Mouse (Mus musculus) cerebellum, adult 2 months (tissue): Measurements from ENCODE around the gene Shmt2. TPM values are rescaled to one million over a fixed set of nuclear protein-coding genes. Genes with fewer than 3 reads are reported as not detected.
A peak's percentile ranks its signal among the peaks of the same experiment; 100 is the strongest.

Experiments used
- DNase-seq, 2 experiments: peaks; one replicate each; pipeline ENCODE4 v3.0.0; 2021
- H3K27ac ChIP-seq: fragments of 200-500 bp; 2 replicates; pipeline ENCODE4 v1.5.1; 2012; ENCODE audit warnings: low read length, control low read depth, inconsistent platforms; ENCODE audit not compliant: insufficient read depth
- H3K27me3 ChIP-seq: fragments of 200-500 bp; 2 replicates; pipeline ENCODE4 v1.6.1; 2012; ENCODE audit warnings: inconsistent platforms, mild to moderate bottlenecking, low read length, moderate library complexity; ENCODE audit not compliant: control insufficient read depth, insufficient read depth
- H3K4me1 ChIP-seq: fragments of 200-500 bp; 2 replicates; pipeline ENCODE4 v1.6.1; 2011; ENCODE audit warnings: low read length; ENCODE audit not compliant: control insufficient read depth, insufficient read depth
- H3K4me3 ChIP-seq: fragments of 200-500 bp; replicated peaks from 2 replicates; pipeline ENCODE3; 2011; ENCODE audit warnings: mild to moderate bottlenecking, low read depth, low read length, control low read depth; ENCODE audit not compliant: insufficient read depth
- CTCF ChIP-seq: fragments of 200-500 bp; IDR thresholded peaks from 2 replicates; pipeline ENCODE4 v1.5.1; 2011; ENCODE audit warnings: low read depth, mild to moderate bottlenecking, control low read depth, low read length, moderate library complexity, borderline replicate concordance; ENCODE audit not compliant: insufficient read depth
- POLR2A ChIP-seq: fragments of 200-500 bp; IDR thresholded peaks from 2 replicates; pipeline ENCODE4 v1.6.1; 2011; ENCODE audit warnings: low read length, control low read depth, borderline replicate concordance; ENCODE audit not compliant: insufficient read depth
- WGBS: fragments of 180-500 bp; shearing (Covaris S2); methylation state at CpG from one replicate; pipeline ENCODE4 v1.1.7; 2018; 5-methylcytosine and 5-hydroxymethylcytosine counted together
- polyA plus RNA-seq: library from polyadenylated mRNA; depleted of rRNA; stranded (reverse); fragments of >200 nt; gene quantifications from 2 replicates; pipeline ENCODE4 v1.2.3, GENCODE M21; 2012

The Shmt2 gene
- polyA plus RNA-seq, 1 experiment, result 68.2 TPM

- H3K4me1 ChIP-seq, result peaks cover 4% of the 10 kb centered on the region
- H3K27me3 ChIP-seq, result no peaks in the 10 kb centered on the region
- no peak overlapping the region for H3K4me3 ChIP-seq
- no peak overlapping the region for H3K27ac ChIP-seq
- no peak for DNase-seq
- no peak for TF ChIP-seq POLR2A
- no peak for TF ChIP-seq CTCF
Measured at GRCm38 (mm10) chr10:127561145-127561544, 38.9 kb upstream of the Shmt2 start.

DNA sequence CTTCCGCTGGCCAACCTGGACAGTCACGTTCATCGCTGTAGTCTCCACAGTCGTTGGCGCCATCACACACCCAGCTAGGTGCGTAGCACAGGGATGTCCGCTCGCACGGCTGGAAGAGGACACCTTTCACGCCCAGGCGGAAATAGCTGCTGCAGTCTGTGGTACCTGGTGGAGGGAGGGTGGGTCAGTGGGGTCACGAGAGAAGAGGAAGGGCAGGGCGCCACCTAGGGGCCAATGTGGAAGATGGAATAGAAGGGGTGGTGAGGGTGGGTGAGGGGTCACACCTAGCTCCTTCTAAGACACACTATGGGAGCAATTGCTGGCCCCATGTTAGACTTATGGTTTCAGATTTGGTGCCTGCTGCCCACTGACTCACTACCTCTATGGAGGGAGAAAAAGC, 35.2 kb upstream of the Shmt2 start:
- H3K4me1 ChIP-seq, result no peaks in the 10 kb centered on the region; the same call in 1 of the 2 replicates
- H3K27ac ChIP-seq, result no peak overlapping the region
- no peak for TF ChIP-seq POLR2A
- TF ChIP-seq CTCF, result peak; percentile 53; the same call in 1 of the 2 replicates
- no peak for DNase-seq
- 80% methylated on average over 13 of the region's 13 CpGs for WGBS
- no peak overlapping the region for H3K4me3 ChIP-seq
- H3K27me3 ChIP-seq, result no peaks in the 10 kb centered on the region

- no peak overlapping the region for H3K4me3 ChIP-seq
- no peak overlapping the region for H3K27ac ChIP-seq
- DNase-seq, result peak; percentile 47 to 52
- 60% methylated on average over 18 of the region's 18 CpGs for WGBS
- TF ChIP-seq CTCF (peak; percentile 86), POLR2A (no peak)
- H3K4me1 ChIP-seq, result no peaks in the 10 kb centered on the region; the same call in 1 of the 2 replicates
- H3K27me3 ChIP-seq, result no peaks in the 10 kb centered on the region
Measured at GRCm38 (mm10) chr10:127555703-127556102, 33.5 kb upstream of the Shmt2 start.

DNA sequence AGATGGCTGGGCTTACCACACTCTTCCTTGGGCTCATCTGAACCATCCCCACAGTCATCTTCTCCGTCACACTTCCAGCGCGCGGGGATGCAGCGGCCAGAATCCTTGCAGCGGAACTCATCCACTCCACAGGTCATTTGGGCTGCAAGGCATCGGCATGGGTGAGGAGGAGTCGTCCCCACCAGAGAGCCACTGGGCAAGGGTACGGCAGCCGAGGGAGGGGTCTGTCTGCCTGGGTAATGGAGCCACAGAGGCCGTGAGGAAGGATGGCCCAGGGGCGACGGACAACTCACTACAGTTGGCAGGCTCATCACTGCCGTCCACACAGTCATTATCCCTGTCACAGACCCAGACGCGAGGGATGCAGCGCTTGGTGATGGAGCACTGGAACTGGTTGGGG, 27.6 kb upstream of the Shmt2 start:
- DNase-seq, result no peak
- Histone ChIP-seq H3K4me3 (no peak overlapping the region), H3K27me3 (no peaks in the 10 kb centered on the region), H3K27ac (no peak overlapping the region), H3K4me1 (no peaks in the 10 kb centered on the region; the same call in 1 of the 2 replicates)
- no peak for TF ChIP-seq CTCF
- no peak for TF ChIP-seq POLR2A
- WGBS, result 77% methylated on average over 17 of the region's 17 CpGs

- no peak overlapping the region for H3K27ac ChIP-seq
- 68% methylated on average over 15 of the region's 15 CpGs for WGBS
- no peak overlapping the region for H3K4me3 ChIP-seq
- H3K4me1 ChIP-seq, result peaks cover 1% of the 10 kb centered on the region
- TF ChIP-seq POLR2A (no peak), CTCF (no peak)
- DNase-seq, result no peak
- H3K27me3 ChIP-seq, result no peaks in the 10 kb centered on the region
Measured at GRCm38 (mm10) chr10:127548236-127548635, 26.0 kb upstream of the Shmt2 start.

- TF ChIP-seq POLR2A (no peak), CTCF (peak; percentile 35; the same call in 1 of the 2 replicates)
- no peak for DNase-seq
- Histone ChIP-seq H3K4me1 (peaks cover 15% of the 10 kb centered on the region), H3K27me3 (no peaks in the 10 kb centered on the region), H3K4me3 (no peak overlapping the region), H3K27ac (no peak overlapping the region)
- WGBS, result 85% methylated on average over 7 of the region's 7 CpGs
Measured at GRCm38 (mm10) chr10:127546505-127546904, 24.3 kb upstream of the Shmt2 start.

- no peak for TF ChIP-seq POLR2A
- TF ChIP-seq CTCF, result no peak
Measured at GRCm38 (mm10) chr10:127544375-127544774, 22.1 kb upstream of the Shmt2 start.

GRCm38 (mm10) chr10:127543916-127544315, 21.7 kb upstream of the Shmt2 start:
- TF ChIP-seq POLR2A (no peak), CTCF (no peak)
- 71% methylated on average over 3 of the region's 3 CpGs for WGBS
- Histone ChIP-seq H3K4me1 (peaks cover 15% of the 10 kb centered on the region), H3K27ac (no peak overlapping the region), H3K27me3 (no peaks in the 10 kb centered on the region), H3K4me3 (no peak overlapping the region)
- DNase-seq, result no peak

More at GRCm38 (mm10) chr10:127544375-127544774, 22.1 kb upstream of the Shmt2 start:
- no peak for DNase-seq
- Histone ChIP-seq H3K27me3 (no peaks in the 10 kb centered on the region), H3K27ac (no peak overlapping the region), H3K4me3 (no peak overlapping the region), H3K4me1 (peaks cover 15% of the 10 kb centered on the region)
- 90% methylated on average over 20 of the region's 20 CpGs for WGBS

DNA sequence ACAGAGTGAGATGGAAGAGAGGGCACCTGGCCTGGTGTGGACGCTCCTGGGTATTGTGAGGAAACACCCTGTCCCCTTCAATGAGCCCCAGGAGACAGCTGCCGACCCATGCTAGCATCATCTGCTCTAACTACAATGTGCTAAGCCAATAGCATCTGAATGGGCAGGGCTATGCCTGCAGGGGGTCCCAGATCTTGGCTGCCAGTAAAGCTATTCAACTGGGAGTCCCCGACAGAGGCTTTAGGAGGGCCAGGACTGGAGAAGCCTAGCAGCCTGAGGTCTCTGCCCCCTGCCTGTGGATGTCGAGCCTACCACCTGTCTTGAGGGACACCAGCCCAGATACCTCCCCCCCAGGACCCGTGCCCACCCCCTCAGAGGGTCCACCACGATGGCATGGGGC, 20.5 kb upstream of the Shmt2 start:
- Histone ChIP-seq H3K27ac (peak overlapping the region; percentile 5; the same call in 1 of the 2 replicates), H3K4me3 (no peak overlapping the region), H3K4me1 (peaks cover 16% of the 10 kb centered on the region), H3K27me3 (no peaks in the 10 kb centered on the region)
- peak in 1 of 2 experiments; percentile 66 for DNase-seq
- WGBS, result 7% methylated on average over 6 of the region's 6 CpGs
- TF ChIP-seq POLR2A, result no peak
- TF ChIP-seq CTCF, result no peak
